Comparison of ENCODE assay signal across 20 mouse cellular contexts in the genomic region with DNA sequence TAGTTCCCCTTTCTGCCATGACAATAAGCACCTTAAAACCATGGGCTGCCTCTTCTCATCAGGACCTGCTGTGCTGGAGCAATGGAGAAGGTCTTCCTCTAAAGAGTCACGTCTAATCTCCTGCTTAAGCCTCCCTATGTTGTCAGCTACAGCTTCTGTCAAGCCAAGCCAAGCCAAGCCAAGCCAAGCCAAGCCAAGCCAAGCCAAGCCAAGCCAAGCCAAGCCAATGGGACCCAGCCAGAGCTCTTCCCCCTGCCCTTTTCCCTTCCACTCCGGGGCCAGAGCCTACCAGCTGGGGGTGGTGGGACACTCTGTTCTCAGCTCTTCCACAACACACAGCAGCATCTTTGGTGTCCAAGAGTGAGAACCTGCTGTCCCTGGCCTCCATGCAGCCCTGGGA.
"Had no signal": no experiment of that assay in that cellular context is flagged by ENCODE, and none has a peak within 500 bp of the region (broad histone marks: within the 10 kb centered on the region; RNA-seq: fewer than 3 reads in every experiment).

No protein-coding gene starts in this region.

- H3K4me3 ChIP-seq: kidney, embryonic 15.5 days; limb, embryonic 12.5 days; limb, embryonic 15.5 days; midbrain, embryonic 12.5 days; midbrain, embryonic 15.5 days; neural tube, embryonic 12.5 days; neural tube, embryonic 15.5 days; stomach, embryonic 15.5 days had no signal

- DNase-seq: kidney, adult 8-10 months; kidney, postnatal 10 days; kidney, postnatal 36 days; liver, postnatal 0 days; lung, embryonic 14.5 days; right cerebral cortex, adult 18-20 months; right cerebral cortex, postnatal 14 days; right cerebral cortex, postnatal 4 days; spleen, adult 18-20 months; thymus, postnatal 25 days had no signal

- H3K27ac ChIP-seq: kidney, embryonic 15.5 days; limb, embryonic 12.5 days; limb, embryonic 15.5 days; liver, embryonic 14.5 days; macrophage; midbrain, embryonic 12.5 days; midbrain, embryonic 15.5 days; neural tube, embryonic 12.5 days; neural tube, embryonic 15.5 days; stomach, embryonic 15.5 days had no signal
